Mouse (Mus musculus): Measurements from ENCODE around the gene Tango2. TPM values are rescaled to one million over a fixed set of nuclear protein-coding genes. Genes with fewer than 3 reads are reported as not detected.
A peak's percentile ranks its signal among the peaks of the same experiment; 100 is the strongest.
"Not testable (repeated sequence)": the region's sequence is repeated elsewhere in the genome, so short reads cannot be mapped to it uniquely, and the experiment has no call there.

Gene Tango2
- total RNA-seq, 2 experiments from 2014 or later, result 41.8 to 59.7 TPM

GRCm38 (mm10) chr16:18327936-18328335 lies 20.0 kb downstream of the Tango2 start:
- no peak for DNase-seq
- intact Hi-C loops (cut with DNase I), result no loop called here
- H3K27ac ChIP-seq, result no peak overlapping the region

GRCm38 (mm10) chr16:18325741-18326140 lies 22.2 kb downstream of the Tango2 start:
- intact Hi-C loops (cut with DNase I), result no loop called here

More at GRCm38 (mm10) chr16:18327936-18328335, 20.0 kb downstream of the Tango2 start:
- no peak overlapping the region for H3K4me3 ChIP-seq
- TF ChIP-seq CTCF (IDR thresholded peaks at IDR 0.05), result no peak

GRCm38 (mm10) chr16:18324031-18324430 lies 23.9 kb downstream of the Tango2 start:
- H3K4me3 ChIP-seq, result no peak overlapping the region
- no peak overlapping the region for H3K27ac ChIP-seq
- intact Hi-C loops (cut with DNase I), result no loop called here
- DNase-seq, result no peak
- no peak for TF ChIP-seq CTCF (IDR thresholded peaks at IDR 0.05)

More at GRCm38 (mm10) chr16:18325741-18326140, 22.2 kb downstream of the Tango2 start:
- no peak for DNase-seq
- no peak overlapping the region for H3K4me3 ChIP-seq
- H3K27ac ChIP-seq, result peak overlapping the region; percentile 54
- TF ChIP-seq CTCF (IDR thresholded peaks at IDR 0.05), result no peak

- Histone ChIP-seq H3K27ac (peak overlapping the region; percentile 59), H3K4me3 (no peak overlapping the region)
- intact Hi-C loops (cut with DNase I), result no loop called here
- DNase-seq, result peak; percentile 60
- TF ChIP-seq CTCF (IDR thresholded peaks at IDR 0.05), result no peak
Observed at GRCm38 (mm10) chr16:18323460-18323859, 24.4 kb downstream of the Tango2 start.

- intact Hi-C loops (cut with DNase I), result no loop called here
- no peak for TF ChIP-seq CTCF (IDR thresholded peaks at IDR 0.05)
- DNase-seq, result no peak
- H3K27ac ChIP-seq, result no peak overlapping the region
- no peak overlapping the region for H3K4me3 ChIP-seq
Observed at GRCm38 (mm10) chr16:18321443-18321842, 26.5 kb downstream of the Tango2 start.

GRCm38 (mm10) chr16:18318992-18319391 lies 28.9 kb downstream of the Tango2 start:
- no peak overlapping the region for H3K27ac ChIP-seq
- intact Hi-C loops (cut with DNase I), result no loop called here
- no peak for DNase-seq
- H3K4me3 ChIP-seq, result no peak overlapping the region
- no peak for TF ChIP-seq CTCF (IDR thresholded peaks at IDR 0.05)

GRCm38 (mm10) chr16:18308159-18308558 lies 39.7 kb downstream of the Tango2 start:
- Histone ChIP-seq H3K4me3 (no peak overlapping the region), H3K27ac (no peak overlapping the region)
- intact Hi-C loops (cut with DNase I), result no loop called here
- no peak for DNase-seq
- TF ChIP-seq CTCF (IDR thresholded peaks at IDR 0.05), result no peak

- peak overlapping the region; percentile 68; the same call in 1 of the 2 replicates for H3K27ac ChIP-seq
- intact Hi-C loops (cut with DNase I), result loop anchor here (5.0 kb wide), 1 partner anchor 42 kb away; the partner anchor contains the start of genes Ranbp1 and Trmt2a
- peak overlapping the region; percentile 83 for H3K4me3 ChIP-seq
- DNase-seq, result not testable (repeated sequence)
Observed at GRCm38 (mm10) chr16:18289614-18290013, 58.3 kb downstream of the Tango2 start.

GRCm38 (mm10) chr16:18289067-18289588 lies 58.8 kb downstream of the Tango2 start, which contains the start of gene Dgcr8:
TSS of gene Dgcr8 (minus strand) at chr16:18289246.
- Histone ChIP-seq H3K4me3 (peak within 1 kb of the TSS; percentile 83), H3K27ac (peak within 1 kb of the TSS; percentile 89)
- intact Hi-C loops (cut with DNase I), result loop anchor here (5.0 kb wide), 1 partner anchor 42 kb away; the partner anchor contains the start of genes Ranbp1 and Trmt2a
- TF ChIP-seq CTCF (IDR thresholded peaks at IDR 0.05), result no peak
- DNase-seq, result peak; percentile 99

GRCm38 (mm10) chr16:18288581-18289061 lies 59.3 kb downstream of the Tango2 start:
- intact Hi-C loops (cut with DNase I), result loop anchor here (5.0 kb wide), 1 partner anchor 41 kb away; the partner anchor contains the start of genes Ranbp1 and Trmt2a
- peak; percentile 89 for DNase-seq
- Histone ChIP-seq H3K27ac (peak overlapping the region; percentile 89), H3K4me3 (peak overlapping the region; percentile 83)
- no peak for TF ChIP-seq CTCF (IDR thresholded peaks at IDR 0.05)

GRCm38 (mm10) chr16:18288166-18288565 lies 59.7 kb downstream of the Tango2 start:
- no peak for TF ChIP-seq CTCF (IDR thresholded peaks at IDR 0.05)
- Histone ChIP-seq H3K27ac (peak overlapping the region; percentile 89), H3K4me3 (peak overlapping the region; percentile 83)
- intact Hi-C loops (cut with DNase I), result loop anchor here (5.0 kb wide), 1 partner anchor 41 kb away; the partner anchor contains the start of genes Ranbp1 and Trmt2a
- no peak for DNase-seq

GRCm38 (mm10) chr16:18275166-18275565 lies 72.7 kb downstream of the Tango2 start:
- DNase-seq, result no peak
- Histone ChIP-seq H3K27ac (no peak overlapping the region), H3K4me3 (no peak overlapping the region)
- no peak for TF ChIP-seq CTCF (IDR thresholded peaks at IDR 0.05)
- intact Hi-C loops (cut with DNase I), result no loop called here

- Histone ChIP-seq H3K27ac (no peak overlapping the region), H3K4me3 (no peak overlapping the region)
- TF ChIP-seq CTCF (IDR thresholded peaks at IDR 0.05), result peak; percentile 40; the same call in 1 of the 2 replicates
- no peak for DNase-seq
- intact Hi-C loops (cut with DNase I), result no loop called here
Observed at GRCm38 (mm10) chr16:18268182-18268581, 79.7 kb downstream of the Tango2 start.

GRCm38 (mm10) chr16:18265024-18265423 lies 82.9 kb downstream of the Tango2 start:
- no peak for TF ChIP-seq CTCF (IDR thresholded peaks at IDR 0.05)
- H3K4me3 ChIP-seq, result no peak overlapping the region
- DNase-seq, result no peak
- intact Hi-C loops (cut with DNase I), result no loop called here
- no peak overlapping the region for H3K27ac ChIP-seq
